Mouse (Mus musculus): ENCODE results near the gene Cdh9. TPM values are rescaled to one million over a fixed set of nuclear protein-coding genes. Genes with fewer than 3 reads are reported as not detected.

Cdh9 gene
- 15.2 TPM for polyA plus RNA-seq (2015; fragmentation: Illumina TruSeq; extraction: RNeasy Lipid Tissue Mini Kit (QIAGEN cat#74804); ENCODE audit: low read depth, low replicate concordance)

GRCm38 (mm10) chr15:16728470-16729011 is at the start of gene Cdh9:
Gene Cdh9, plus strand, starts transcription at chr15:16728756.

Data from brain, adult 10 weeks (tissue).